Mouse (Mus musculus): ENCODE measurements around the gene Parva. TPM values are rescaled to one million over a fixed set of nuclear protein-coding genes. Genes with fewer than 3 reads are reported as not detected.

Gene Parva
- polyA plus RNA-seq, 1 experiment from 2014 or later, result 21.1 TPM

DNA sequence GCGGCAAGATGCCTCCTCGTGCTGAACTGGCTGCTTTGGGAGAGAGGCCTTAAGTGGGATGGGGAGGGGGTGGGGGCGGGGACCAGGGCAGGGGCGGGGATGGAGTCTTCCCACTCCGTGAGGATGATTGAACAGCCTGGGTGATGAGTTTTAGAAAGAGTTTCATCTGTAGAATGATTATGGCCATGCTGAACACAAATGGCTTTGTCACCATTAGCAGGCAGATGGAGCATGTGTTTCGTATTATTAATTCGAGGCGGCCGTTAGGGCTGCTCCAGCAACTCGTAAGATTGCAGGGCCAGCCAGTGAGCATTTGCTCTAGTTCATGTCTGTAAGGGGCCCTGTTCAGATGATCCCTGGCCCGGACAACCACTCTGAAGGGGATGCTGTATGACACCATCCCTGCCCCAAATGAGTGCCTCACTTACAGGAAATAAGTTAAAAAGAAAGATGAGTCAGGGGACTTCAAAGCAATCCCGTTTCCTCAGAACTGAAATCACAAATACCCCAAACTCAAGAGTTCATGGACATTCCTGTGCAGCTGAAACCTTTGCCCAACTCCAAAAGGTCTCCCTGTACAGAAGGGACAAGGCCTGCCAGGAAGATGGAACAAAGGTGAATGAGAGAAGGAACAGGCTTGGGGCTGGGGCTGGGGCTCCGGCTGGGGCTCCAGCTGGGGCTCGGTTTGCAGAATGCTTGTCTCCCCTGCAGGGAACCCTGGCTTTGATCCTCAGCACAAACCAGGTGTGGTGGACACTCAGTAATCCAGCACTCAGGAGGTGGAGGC lies 46.5 kb downstream of the Parva start:
- Histone ChIP-seq H3K27me3 (replicated peaks; ENCODE audit: control insufficient read depth, insufficient read depth, low read length) (no peaks in the 10 kb centered on the region), H3K36me3 (ENCODE audit: control insufficient read depth, insufficient read depth) (no peaks in the 10 kb centered on the region), H3K27ac (ENCODE audit: low read length) (no peak overlapping the region), H3K4me3 (replicated peaks; ENCODE audit: low read length) (no peak overlapping the region), H3K9ac (replicated peaks; ENCODE audit: low read depth, low read length) (no peak overlapping the region), H3K4me1 (replicated peaks; ENCODE audit: control insufficient read depth, insufficient read depth, low read length) (peaks cover 15% of the 10 kb centered on the region), H3K9me3 (ENCODE audit: control insufficient read depth, low read length) (no peaks in the 10 kb centered on the region), H3K4me2 (ENCODE audit: low read length) (no peak overlapping the region)
- 21% methylated on average over 14 of the region's 14 CpGs for WGBS
- 0 out of 2 replicates have a peak, but pooled peaks have one; percentile 15 for ATAC-seq

DNA sequence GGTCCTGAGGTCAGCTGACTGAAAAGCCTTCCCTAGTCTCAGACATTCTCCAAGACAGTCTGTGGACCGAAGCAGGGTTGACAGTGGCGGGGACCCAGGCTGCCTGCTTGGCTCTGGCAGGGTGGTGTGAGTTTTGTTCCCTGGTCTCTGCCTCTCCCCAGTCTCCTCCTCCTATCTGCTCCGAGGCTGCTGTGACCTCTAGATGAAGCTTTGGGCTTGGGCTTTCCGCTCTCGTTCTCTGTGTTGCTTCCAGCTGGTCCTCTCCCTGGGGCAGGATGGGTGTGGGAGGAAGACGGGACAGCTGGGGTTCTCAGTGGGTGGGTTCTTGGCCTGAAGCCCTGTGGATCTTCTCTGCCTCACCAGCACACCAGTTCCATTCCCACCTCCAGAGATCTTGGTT lies 51.8 kb downstream of the Parva start:
- Histone ChIP-seq H3K9ac (replicated peaks; ENCODE audit: low read depth, low read length) (no peak overlapping the region), H3K4me3 (replicated peaks; ENCODE audit: low read length) (no peak overlapping the region), H3K4me1 (replicated peaks; ENCODE audit: control insufficient read depth, insufficient read depth, low read length) (peaks cover 9% of the 10 kb centered on the region), H3K4me2 (ENCODE audit: low read length) (no peak overlapping the region), H3K9me3 (ENCODE audit: control insufficient read depth, low read length) (no peaks in the 10 kb centered on the region), H3K27ac (ENCODE audit: low read length) (no peak overlapping the region), H3K36me3 (ENCODE audit: control insufficient read depth, insufficient read depth) (no peaks in the 10 kb centered on the region), H3K27me3 (replicated peaks; ENCODE audit: control insufficient read depth, insufficient read depth, low read length) (no peaks in the 10 kb centered on the region)
- WGBS, result 83% methylated on average over 6 of the region's 6 CpGs
- ATAC-seq, result no peak

DNA sequence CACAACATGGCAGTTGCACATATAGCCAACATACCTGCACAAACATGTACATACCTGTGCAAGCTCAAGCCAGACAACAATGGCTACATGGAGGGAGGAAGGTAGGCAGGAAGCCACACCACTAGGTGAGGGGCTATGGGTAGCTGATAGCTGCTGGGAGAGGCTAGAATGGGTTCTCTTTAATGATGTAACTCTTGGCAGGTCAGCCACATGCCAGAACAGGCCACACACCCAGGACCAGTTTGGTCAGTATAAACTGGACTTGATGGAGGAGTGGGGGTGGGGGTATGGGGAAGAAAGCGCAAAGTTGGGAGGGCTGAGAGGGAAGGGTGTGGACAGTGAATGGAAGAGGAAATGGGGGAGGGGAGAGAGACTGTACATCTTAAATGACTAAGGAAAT lies 53.7 kb downstream of the Parva start:
- Histone ChIP-seq H3K4me1 (replicated peaks; ENCODE audit: control insufficient read depth, insufficient read depth, low read length) (peaks cover 9% of the 10 kb centered on the region), H3K9ac (replicated peaks; ENCODE audit: low read depth, low read length) (no peak overlapping the region), H3K27ac (ENCODE audit: low read length) (no peak overlapping the region), H3K27me3 (replicated peaks; ENCODE audit: control insufficient read depth, insufficient read depth, low read length) (no peaks in the 10 kb centered on the region), H3K36me3 (ENCODE audit: control insufficient read depth, insufficient read depth) (no peaks in the 10 kb centered on the region), H3K9me3 (ENCODE audit: control insufficient read depth, low read length) (no peaks in the 10 kb centered on the region), H3K4me3 (replicated peaks; ENCODE audit: low read length) (no peak overlapping the region), H3K4me2 (ENCODE audit: low read length) (no peak overlapping the region)
- no peak for ATAC-seq
- WGBS, result 96% methylated on average over 1 of the region's 1 CpGs

DNA sequence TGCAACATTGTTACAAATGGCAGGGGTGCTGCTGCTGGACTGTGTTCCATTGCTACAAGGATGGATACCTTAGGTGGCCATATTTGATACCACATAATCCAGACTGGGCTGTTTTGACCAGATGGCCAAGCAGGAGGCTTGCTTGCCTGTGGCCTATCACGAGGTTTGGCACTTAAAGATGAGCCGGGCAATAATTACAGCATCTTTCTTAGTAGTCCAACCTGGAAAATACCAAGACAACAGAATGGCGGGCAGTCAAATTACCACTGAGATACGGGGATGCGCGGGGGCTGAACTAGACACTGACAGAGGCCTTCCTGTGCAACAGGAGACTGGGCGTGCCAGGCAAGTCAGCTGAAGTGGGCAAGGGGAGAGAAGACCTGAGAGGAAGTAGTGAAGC lies 55.3 kb downstream of the Parva start:
- Histone ChIP-seq H3K36me3 (ENCODE audit: control insufficient read depth, insufficient read depth) (no peaks in the 10 kb centered on the region), H3K4me1 (replicated peaks; ENCODE audit: control insufficient read depth, insufficient read depth, low read length) (peaks cover 9% of the 10 kb centered on the region), H3K27ac (ENCODE audit: low read length) (no peak overlapping the region), H3K4me3 (replicated peaks; ENCODE audit: low read length) (no peak overlapping the region), H3K9ac (replicated peaks; ENCODE audit: low read depth, low read length) (no peak overlapping the region), H3K9me3 (ENCODE audit: control insufficient read depth, low read length) (no peaks in the 10 kb centered on the region), H3K4me2 (ENCODE audit: low read length) (no peak overlapping the region), H3K27me3 (replicated peaks; ENCODE audit: control insufficient read depth, insufficient read depth, low read length) (no peaks in the 10 kb centered on the region)
- 87% methylated on average over 7 of the region's 7 CpGs for WGBS
- ATAC-seq, result no peak

DNA sequence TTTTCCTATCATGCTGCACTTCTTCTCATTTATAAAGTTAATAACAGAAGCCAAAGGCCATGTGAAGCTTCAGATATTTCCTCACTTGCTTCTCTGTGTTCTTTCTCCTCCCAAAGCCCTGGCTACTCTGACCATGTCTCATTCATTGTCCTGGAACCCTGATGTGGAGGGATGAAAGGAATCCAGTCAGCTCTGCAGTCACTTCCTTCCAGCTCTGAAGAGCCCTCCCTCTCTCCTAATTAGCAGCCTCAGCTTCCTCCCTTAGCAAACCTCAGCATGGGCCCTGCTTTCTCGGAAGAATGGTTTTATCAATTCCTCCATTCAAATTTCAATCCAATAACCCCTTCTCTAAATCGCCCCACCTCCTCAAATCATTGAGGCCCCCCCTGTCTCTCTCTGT lies 56.1 kb downstream of the Parva start:
- Histone ChIP-seq H3K9ac (replicated peaks; ENCODE audit: low read depth, low read length) (no peak overlapping the region), H3K27ac (ENCODE audit: low read length) (no peak overlapping the region), H3K4me1 (replicated peaks; ENCODE audit: control insufficient read depth, insufficient read depth, low read length) (peaks cover 9% of the 10 kb centered on the region), H3K27me3 (replicated peaks; ENCODE audit: control insufficient read depth, insufficient read depth, low read length) (no peaks in the 10 kb centered on the region), H3K4me3 (replicated peaks; ENCODE audit: low read length) (no peak overlapping the region), H3K36me3 (ENCODE audit: control insufficient read depth, insufficient read depth) (no peaks in the 10 kb centered on the region), H3K4me2 (ENCODE audit: low read length) (no peak overlapping the region), H3K9me3 (ENCODE audit: control insufficient read depth, low read length) (no peaks in the 10 kb centered on the region)
- WGBS, result 4% methylated on average over 2 of the region's 2 CpGs
- ATAC-seq, result no peak

GRCm38 (mm10) chr7:112490825-112491224 lies 63.5 kb downstream of the Parva start:
- Histone ChIP-seq H3K36me3 (ENCODE audit: control insufficient read depth, insufficient read depth) (no peaks in the 10 kb centered on the region), H3K4me2 (ENCODE audit: low read length) (no peak overlapping the region), H3K4me1 (replicated peaks; ENCODE audit: control insufficient read depth, insufficient read depth, low read length) (no peaks in the 10 kb centered on the region), H3K27ac (ENCODE audit: low read length) (no peak overlapping the region), H3K27me3 (replicated peaks; ENCODE audit: control insufficient read depth, insufficient read depth, low read length) (no peaks in the 10 kb centered on the region), H3K9me3 (ENCODE audit: control insufficient read depth, low read length) (no peaks in the 10 kb centered on the region), H3K4me3 (replicated peaks; ENCODE audit: low read length) (no peak overlapping the region), H3K9ac (replicated peaks; ENCODE audit: low read depth, low read length) (no peak overlapping the region)
- ATAC-seq, result no peak
- 67% methylated on average over 2 of the region's 2 CpGs for WGBS

DNA sequence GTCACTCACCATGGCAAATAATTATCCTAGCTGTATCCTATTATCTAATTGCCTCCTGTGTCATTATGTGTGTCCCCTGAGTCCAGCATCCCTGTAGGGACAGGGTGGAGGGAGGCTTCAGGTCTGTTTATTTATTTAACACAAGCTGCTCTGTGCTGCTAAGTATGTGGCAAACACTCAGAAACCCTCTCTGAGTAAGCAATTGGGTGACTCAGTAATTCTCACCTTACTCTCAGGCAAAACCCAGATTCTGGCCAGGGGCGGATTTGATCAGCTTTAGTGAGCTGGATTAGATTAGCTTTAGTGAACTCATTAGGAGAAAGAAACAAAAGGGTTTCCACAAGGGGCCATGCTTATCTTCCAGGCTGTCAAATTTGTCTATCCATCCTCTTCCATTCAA lies 64.4 kb downstream of the Parva start:
- Histone ChIP-seq H3K27me3 (replicated peaks; ENCODE audit: control insufficient read depth, insufficient read depth, low read length) (no peaks in the 10 kb centered on the region), H3K9me3 (ENCODE audit: control insufficient read depth, low read length) (no peaks in the 10 kb centered on the region), H3K9ac (replicated peaks; ENCODE audit: low read depth, low read length) (no peak overlapping the region), H3K36me3 (ENCODE audit: control insufficient read depth, insufficient read depth) (no peaks in the 10 kb centered on the region), H3K27ac (ENCODE audit: low read length) (no peak overlapping the region), H3K4me3 (replicated peaks; ENCODE audit: low read length) (no peak overlapping the region), H3K4me2 (ENCODE audit: low read length) (no peak overlapping the region), H3K4me1 (replicated peaks; ENCODE audit: control insufficient read depth, insufficient read depth, low read length) (no peaks in the 10 kb centered on the region)
- 43% methylated on average over 1 of the region's 1 CpGs for WGBS
- ATAC-seq, result no peak

GRCm38 (mm10) chr7:112495950-112496349 lies 68.6 kb downstream of the Parva start:
- Histone ChIP-seq H3K27me3 (replicated peaks; ENCODE audit: control insufficient read depth, insufficient read depth, low read length) (no peaks in the 10 kb centered on the region), H3K36me3 (ENCODE audit: control insufficient read depth, insufficient read depth) (no peaks in the 10 kb centered on the region), H3K9me3 (ENCODE audit: control insufficient read depth, low read length) (no peaks in the 10 kb centered on the region), H3K4me2 (ENCODE audit: low read length) (no peak overlapping the region), H3K4me3 (replicated peaks; ENCODE audit: low read length) (no peak overlapping the region), H3K9ac (replicated peaks; ENCODE audit: low read depth, low read length) (no peak overlapping the region), H3K27ac (ENCODE audit: low read length) (no peak overlapping the region), H3K4me1 (replicated peaks; ENCODE audit: control insufficient read depth, insufficient read depth, low read length) (peaks cover 5% of the 10 kb centered on the region)
- 66% methylated on average over 8 of the region's 8 CpGs for WGBS
- no peak for ATAC-seq

DNA sequence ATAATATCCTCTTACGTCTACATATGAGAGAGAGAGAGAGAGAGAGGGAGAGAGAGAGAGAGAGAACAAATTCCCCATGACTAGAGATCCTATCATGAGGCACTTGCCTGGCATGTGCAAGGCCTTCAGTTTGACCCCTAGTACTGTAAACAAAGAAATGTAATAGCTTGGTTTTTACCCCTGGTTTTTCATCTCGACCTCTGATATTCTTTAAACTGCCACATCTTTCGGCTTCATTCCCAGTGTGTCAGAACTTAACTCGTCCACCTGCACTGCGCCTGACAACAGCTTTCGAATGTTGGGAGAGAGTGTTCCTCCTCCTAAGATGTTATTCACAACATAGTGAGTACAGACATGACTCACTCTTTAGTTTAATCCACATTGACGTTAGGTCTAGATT lies 69.6 kb downstream of the Parva start:
- ATAC-seq, result no peak
- Histone ChIP-seq H3K4me3 (replicated peaks; ENCODE audit: low read length) (no peak overlapping the region), H3K9ac (replicated peaks; ENCODE audit: low read depth, low read length) (no peak overlapping the region), H3K9me3 (ENCODE audit: control insufficient read depth, low read length) (no peaks in the 10 kb centered on the region), H3K4me1 (replicated peaks; ENCODE audit: control insufficient read depth, insufficient read depth, low read length) (peaks cover 7% of the 10 kb centered on the region), H3K27ac (ENCODE audit: low read length) (no peak overlapping the region), H3K36me3 (ENCODE audit: control insufficient read depth, insufficient read depth) (no peaks in the 10 kb centered on the region), H3K4me2 (ENCODE audit: low read length) (no peak overlapping the region), H3K27me3 (replicated peaks; ENCODE audit: control insufficient read depth, insufficient read depth, low read length) (0 out of 2 replicates have a peak, but pooled peaks cover 3% of the 10 kb centered on the region)
- WGBS, result 86% methylated on average over 7 of the region's 7 CpGs
